Mouse (Mus musculus): ENCODE measurements around the gene Tssk2. TPM values are rescaled to one million over a fixed set of nuclear protein-coding genes. Genes with fewer than 3 reads are reported as not detected.

Gene Tssk2
- polyA plus RNA-seq, 1 experiment from 2014 or later = 0.13 TPM

DNA sequence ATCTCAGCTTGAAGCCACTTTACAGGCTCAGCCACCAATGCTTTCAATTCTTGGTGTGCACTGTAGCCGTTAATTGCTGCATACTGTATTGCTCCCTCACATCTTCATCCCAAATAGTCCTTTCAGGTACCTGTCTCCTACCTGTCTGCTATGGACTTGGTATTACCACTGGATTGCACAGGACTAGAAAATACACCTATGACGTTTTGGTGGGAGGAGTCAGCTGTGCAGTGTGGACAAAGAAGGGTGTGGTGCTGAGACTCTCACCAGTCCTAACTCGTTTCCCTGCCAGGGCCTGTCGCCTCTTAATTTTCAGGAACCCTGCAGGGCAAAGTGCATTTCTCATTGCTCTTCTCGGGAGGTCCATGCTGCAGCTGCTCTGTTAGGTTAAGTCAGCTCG lies 32.7 kb upstream of the Tssk2 start:
- no peaks in the 10 kb centered on the region for H3K4me1 ChIP-seq (ENCODE audit: control insufficient read depth, insufficient read depth, low read length)
- no peak for DNase-seq (ENCODE audit: low spot score)

GRCm38 (mm10) chr16:17871248-17871647 lies 27.2 kb upstream of the Tssk2 start:
- H3K4me3 ChIP-seq (ENCODE audit: low read depth, low read length) = no peak overlapping the region
- H3K27me3 ChIP-seq (replicated peaks; ENCODE audit: control insufficient read depth, insufficient read depth, low read length) = no peaks in the 10 kb centered on the region
- H3K9me3 ChIP-seq (replicated peaks; ENCODE audit: control insufficient read depth, low read length) = no peaks in the 10 kb centered on the region
- H3K9ac ChIP-seq (ENCODE audit: low read length) = no peak overlapping the region
- H3K4me1 ChIP-seq (ENCODE audit: control insufficient read depth, insufficient read depth, low read length) = no peaks in the 10 kb centered on the region
- H3K36me3 ChIP-seq (ENCODE audit: control insufficient read depth, insufficient read depth, low read length) = peaks cover 45% of the 10 kb centered on the region
- DNase-seq (ENCODE audit: low spot score) = no peak
- no peak for ATAC-seq
- 93% methylated on average over 5 of the region's 5 CpGs for WGBS
- H3K4me2 ChIP-seq (ENCODE audit: low read length) = no peak overlapping the region
- H3K27ac ChIP-seq (ENCODE audit: low read depth, low read length) = no peak overlapping the region

More for the DNA sequence above, 32.7 kb upstream of the Tssk2 start:
- no peak overlapping the region for H3K4me3 ChIP-seq (ENCODE audit: low read depth, low read length)
- ATAC-seq = no peak
- 66% methylated on average over 6 of the region's 6 CpGs for WGBS
- no peaks in the 10 kb centered on the region for H3K27me3 ChIP-seq (replicated peaks; ENCODE audit: control insufficient read depth, insufficient read depth, low read length)
- H3K9ac ChIP-seq (ENCODE audit: low read length) = no peak overlapping the region
- H3K4me2 ChIP-seq (ENCODE audit: low read length) = no peak overlapping the region
- peaks cover 32% of the 10 kb centered on the region for H3K36me3 ChIP-seq (ENCODE audit: control insufficient read depth, insufficient read depth, low read length)
- H3K9me3 ChIP-seq (replicated peaks; ENCODE audit: control insufficient read depth, low read length) = no peaks in the 10 kb centered on the region
- H3K27ac ChIP-seq (ENCODE audit: low read depth, low read length) = no peak overlapping the region

GRCm38 (mm10) chr16:17872995-17873394 lies 25.4 kb upstream of the Tssk2 start:
- H3K9me3 ChIP-seq (replicated peaks; ENCODE audit: control insufficient read depth, low read length) = no peaks in the 10 kb centered on the region
- DNase-seq (ENCODE audit: low spot score) (no peak), ATAC-seq (no peak)
- H3K36me3 ChIP-seq (ENCODE audit: control insufficient read depth, insufficient read depth, low read length) = peaks cover 45% of the 10 kb centered on the region
- no peak overlapping the region for H3K4me3 ChIP-seq (ENCODE audit: low read depth, low read length)
- no peaks in the 10 kb centered on the region for H3K4me1 ChIP-seq (ENCODE audit: control insufficient read depth, insufficient read depth, low read length)
- 80% methylated on average over 4 of the region's 4 CpGs for WGBS
- no peak overlapping the region for H3K27ac ChIP-seq (ENCODE audit: low read depth, low read length)
- H3K9ac ChIP-seq (ENCODE audit: low read length) = no peak overlapping the region
- no peak overlapping the region for H3K4me2 ChIP-seq (ENCODE audit: low read length)
- no peaks in the 10 kb centered on the region for H3K27me3 ChIP-seq (replicated peaks; ENCODE audit: control insufficient read depth, insufficient read depth, low read length)

- ATAC-seq = no peak
- H3K9ac ChIP-seq (ENCODE audit: low read length) = no peak overlapping the region
- H3K27ac ChIP-seq (ENCODE audit: low read depth, low read length) = no peak overlapping the region
- no peak for DNase-seq (ENCODE audit: low spot score)
- H3K4me1 ChIP-seq (ENCODE audit: control insufficient read depth, insufficient read depth, low read length) = no peaks in the 10 kb centered on the region
- H3K9me3 ChIP-seq (replicated peaks; ENCODE audit: control insufficient read depth, low read length) = no peaks in the 10 kb centered on the region
- no peak overlapping the region for H3K4me3 ChIP-seq (ENCODE audit: low read depth, low read length)
- 89% methylated on average over 4 of the region's 4 CpGs for WGBS
- no peak overlapping the region for H3K4me2 ChIP-seq (ENCODE audit: low read length)
- no peaks in the 10 kb centered on the region for H3K27me3 ChIP-seq (replicated peaks; ENCODE audit: control insufficient read depth, insufficient read depth, low read length)
- H3K36me3 ChIP-seq (ENCODE audit: control insufficient read depth, insufficient read depth, low read length) = peaks cover 32% of the 10 kb centered on the region
Observed at GRCm38 (mm10) chr16:17875174-17875573, 23.3 kb upstream of the Tssk2 start.

- WGBS = 95% methylated on average over 1 of the region's 1 CpGs
Observed at GRCm38 (mm10) chr16:17876096-17876495, 22.3 kb upstream of the Tssk2 start.

DNA sequence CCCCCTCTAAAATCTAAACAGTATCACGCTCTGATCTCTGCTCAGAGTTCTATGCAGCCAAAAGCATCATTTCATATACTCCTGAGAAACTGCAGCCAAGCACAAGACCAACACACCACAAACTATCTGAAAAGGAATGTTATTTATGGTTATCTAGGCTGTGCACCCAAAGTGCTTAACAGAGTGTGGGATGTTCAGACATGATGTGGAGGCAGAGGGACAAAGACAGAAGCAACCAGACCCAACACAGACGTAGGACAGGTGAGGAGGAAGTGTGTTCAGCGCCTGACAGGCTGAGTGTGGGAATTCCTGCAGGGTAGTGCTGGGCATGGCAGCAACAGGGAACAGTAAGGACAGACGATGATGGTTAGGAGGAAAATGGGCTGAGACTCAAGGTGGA lies 18.9 kb upstream of the Tssk2 start:
- DNase-seq (ENCODE audit: low spot score) (no peak), ATAC-seq (no peak)
- 96% methylated on average over 4 of the region's 4 CpGs for WGBS
- no peaks in the 10 kb centered on the region for H3K27me3 ChIP-seq (replicated peaks; ENCODE audit: control insufficient read depth, insufficient read depth, low read length)
- no peaks in the 10 kb centered on the region for H3K9me3 ChIP-seq (replicated peaks; ENCODE audit: control insufficient read depth, low read length)
- H3K36me3 ChIP-seq (ENCODE audit: control insufficient read depth, insufficient read depth, low read length) = peaks cover 14% of the 10 kb centered on the region; the same call in 1 of the 2 replicates
- H3K4me3 ChIP-seq (ENCODE audit: low read depth, low read length) = no peak overlapping the region
- H3K27ac ChIP-seq (ENCODE audit: low read depth, low read length) = no peak overlapping the region
- H3K9ac ChIP-seq (ENCODE audit: low read length) = no peak overlapping the region
- no peak overlapping the region for H3K4me2 ChIP-seq (ENCODE audit: low read length)
- no peaks in the 10 kb centered on the region for H3K4me1 ChIP-seq (ENCODE audit: control insufficient read depth, insufficient read depth, low read length)

More at GRCm38 (mm10) chr16:17876096-17876495, 22.3 kb upstream of the Tssk2 start:
- no peak overlapping the region for H3K9ac ChIP-seq (ENCODE audit: low read length)
- H3K36me3 ChIP-seq (ENCODE audit: control insufficient read depth, insufficient read depth, low read length) = peaks cover 23% of the 10 kb centered on the region
- H3K4me2 ChIP-seq (ENCODE audit: low read length) = no peak overlapping the region
- DNase-seq (ENCODE audit: low spot score) = no peak
- H3K27me3 ChIP-seq (replicated peaks; ENCODE audit: control insufficient read depth, insufficient read depth, low read length) = no peaks in the 10 kb centered on the region
- no peak overlapping the region for H3K4me3 ChIP-seq (ENCODE audit: low read depth, low read length)
- no peak overlapping the region for H3K27ac ChIP-seq (ENCODE audit: low read depth, low read length)
- no peaks in the 10 kb centered on the region for H3K9me3 ChIP-seq (replicated peaks; ENCODE audit: control insufficient read depth, low read length)
- ATAC-seq = no peak
- H3K4me1 ChIP-seq (ENCODE audit: control insufficient read depth, insufficient read depth, low read length) = no peaks in the 10 kb centered on the region

DNA sequence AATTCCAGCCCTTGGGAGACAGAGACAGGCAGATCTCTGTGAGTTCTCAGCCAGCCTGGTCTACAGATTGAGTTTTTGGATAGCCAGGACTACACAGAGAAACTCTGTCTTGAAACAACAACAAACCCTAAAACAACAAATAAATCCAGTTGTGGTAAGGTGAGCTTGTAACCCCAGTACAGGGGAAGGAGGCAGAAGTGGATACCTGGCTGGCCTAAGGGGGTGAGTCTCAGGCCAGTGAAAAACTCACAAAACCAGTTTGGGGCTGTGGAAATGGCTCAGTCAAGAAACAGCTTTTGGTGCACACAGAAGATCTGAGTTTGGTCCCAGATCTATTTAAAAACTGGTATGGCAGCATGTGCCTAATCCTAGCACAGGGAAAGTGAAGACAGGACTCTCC lies 16.2 kb upstream of the Tssk2 start:
- ATAC-seq (no peak), DNase-seq (ENCODE audit: low spot score) (no peak)
- no peaks in the 10 kb centered on the region for H3K9me3 ChIP-seq (replicated peaks; ENCODE audit: control insufficient read depth, low read length)
- no peak overlapping the region for H3K9ac ChIP-seq (ENCODE audit: low read length)
- H3K36me3 ChIP-seq (ENCODE audit: control insufficient read depth, insufficient read depth, low read length) = peaks cover 20% of the 10 kb centered on the region; the same call in 1 of the 2 replicates
- no peak overlapping the region for H3K27ac ChIP-seq (ENCODE audit: low read depth, low read length)
- H3K27me3 ChIP-seq (replicated peaks; ENCODE audit: control insufficient read depth, insufficient read depth, low read length) = no peaks in the 10 kb centered on the region
- peaks cover 2% of the 10 kb centered on the region; the same call in 1 of the 2 replicates for H3K4me1 ChIP-seq (ENCODE audit: control insufficient read depth, insufficient read depth, low read length)
- no peak overlapping the region for H3K4me3 ChIP-seq (ENCODE audit: low read depth, low read length)
- no peak overlapping the region for H3K4me2 ChIP-seq (ENCODE audit: low read length)

GRCm38 (mm10) chr16:17884116-17884515 lies 14.3 kb upstream of the Tssk2 start:
- Histone ChIP-seq H3K4me1 (ENCODE audit: control insufficient read depth, insufficient read depth, low read length) (peaks cover 2% of the 10 kb centered on the region; the same call in 1 of the 2 replicates), H3K9me3 (replicated peaks; ENCODE audit: control insufficient read depth, low read length) (no peaks in the 10 kb centered on the region), H3K9ac (ENCODE audit: low read length) (no peak overlapping the region), H3K27ac (ENCODE audit: low read depth, low read length) (no peak overlapping the region), H3K4me3 (ENCODE audit: low read depth, low read length) (no peak overlapping the region), H3K4me2 (ENCODE audit: low read length) (no peak overlapping the region), H3K27me3 (replicated peaks; ENCODE audit: control insufficient read depth, insufficient read depth, low read length) (no peaks in the 10 kb centered on the region), H3K36me3 (ENCODE audit: control insufficient read depth, insufficient read depth, low read length) (peaks cover 18% of the 10 kb centered on the region; the same call in 1 of the 2 replicates)
- no peak for DNase-seq (ENCODE audit: low spot score)
- ATAC-seq = no peak
- WGBS = 95% methylated on average over 6 of the region's 6 CpGs

GRCm38 (mm10) chr16:17889689-17890341 lies 8.6 kb upstream of the Tssk2 start:
- DNase-seq (ENCODE audit: low spot score) (no peak), ATAC-seq (no peak)
- Histone ChIP-seq H3K27me3 (replicated peaks; ENCODE audit: control insufficient read depth, insufficient read depth, low read length) (no peaks in the 10 kb centered on the region), H3K9me3 (replicated peaks; ENCODE audit: control insufficient read depth, low read length) (no peaks in the 10 kb centered on the region), H3K4me2 (ENCODE audit: low read length) (peak overlapping the region; percentile 95), H3K4me3 (ENCODE audit: low read depth, low read length) (peak overlapping the region; percentile 97), H3K4me1 (ENCODE audit: control insufficient read depth, insufficient read depth, low read length) (peaks cover 16% of the 10 kb centered on the region), H3K27ac (ENCODE audit: low read depth, low read length) (no peak overlapping the region), H3K36me3 (ENCODE audit: control insufficient read depth, insufficient read depth, low read length) (0 out of 2 replicates have a peak, but pooled peaks cover 6% of the 10 kb centered on the region), H3K9ac (ENCODE audit: low read length) (peak overlapping the region; percentile 99)
- 84% methylated on average over 6 of the region's 6 CpGs for WGBS

Measured in forebrain, embryonic 14.5 days (tissue).